Mouse (Mus musculus) thymus, postnatal 36 days (tissue): ENCODE results near the gene Serpini1.

Source experiments
- DNase-seq, 2 experiments: peaks; one replicate each; pipeline ENCODE4 v3.0.0; 2022; ENCODE audit warnings: mixed read lengths in 2 of 2

Gene Serpini1

GRCm38 (mm10) chr3:75557292-75557691 is at the start of gene Serpini1:
Gene Serpini1 (plus strand): TSS chr3:75557547.
- DNase-seq, result peak in 1 of 2 experiments; percentile 93

- peak; percentile 58 to 67 for DNase-seq
Observed at GRCm38 (mm10) chr3:75517631-75518250, 39.6 kb upstream of the Serpini1 start.

- DNase-seq, result no peak
Observed at GRCm38 (mm10) chr3:75521314-75521713, 36.0 kb upstream of the Serpini1 start.

- DNase-seq, result no peak
Observed at GRCm38 (mm10) chr3:75522527-75522926, 34.8 kb upstream of the Serpini1 start.

- no peak for DNase-seq
Observed at GRCm38 (mm10) chr3:75531074-75531473, 26.3 kb upstream of the Serpini1 start.

- no peak for DNase-seq
Observed at GRCm38 (mm10) chr3:75534045-75534834, 23.1 kb upstream of the Serpini1 start.

- DNase-seq, result no peak
Observed at GRCm38 (mm10) chr3:75541259-75541658, 16.1 kb upstream of the Serpini1 start.

- DNase-seq, result no peak
Observed at GRCm38 (mm10) chr3:75542852-75543251, 14.5 kb upstream of the Serpini1 start.

GRCm38 (mm10) chr3:75544287-75544686 is 13.1 kb upstream of the Serpini1 start:
- no peak for DNase-seq

GRCm38 (mm10) chr3:75551248-75551647 is 6.1 kb upstream of the Serpini1 start:
- no peak for DNase-seq

GRCm38 (mm10) chr3:75556121-75556694 is 1.1 kb upstream of the Serpini1 start:
- peak; percentile 72 to 81 for DNase-seq

GRCm38 (mm10) chr3:75556695-75557291 is 554 bp upstream of the Serpini1 start, which contains the start of gene Pdcd10:
Gene Pdcd10 (minus strand): TSS chr3:75556856.
- peak; percentile 100 for DNase-seq

- no peak for DNase-seq
Observed at GRCm38 (mm10) chr3:75574074-75574473, 16.7 kb downstream of the Serpini1 start.

- no peak for DNase-seq
Observed at GRCm38 (mm10) chr3:75575582-75575981, 18.2 kb downstream of the Serpini1 start.

- peak; percentile 70 for DNase-seq
Observed at GRCm38 (mm10) chr3:75579352-75579751, 22.0 kb downstream of the Serpini1 start.

GRCm38 (mm10) chr3:75583293-75583692 is 25.9 kb downstream of the Serpini1 start:
- no peak for DNase-seq

GRCm38 (mm10) chr3:75584898-75585297 is 27.6 kb downstream of the Serpini1 start:
- no peak for DNase-seq

GRCm38 (mm10) chr3:75611019-75611418 is 53.7 kb downstream of the Serpini1 start:
- DNase-seq, result no peak

- DNase-seq, result no peak
Observed at GRCm38 (mm10) chr3:75624627-75625026, 67.3 kb downstream of the Serpini1 start.

GRCm38 (mm10) chr3:75630988-75631615 is 73.8 kb downstream of the Serpini1 start:
- no peak for DNase-seq

GRCm38 (mm10) chr3:75633221-75633620 is 75.9 kb downstream of the Serpini1 start:
- DNase-seq, result no peak

- DNase-seq, result no peak
Observed at GRCm38 (mm10) chr3:75633635-75634034, 76.3 kb downstream of the Serpini1 start.

- no peak for DNase-seq
Observed at GRCm38 (mm10) chr3:75635648-75636047, 78.3 kb downstream of the Serpini1 start.
